Mouse (Mus musculus) cortical plate, adult 2 months (tissue): ENCODE measurements around the gene Taf15.

Experiments used
- CTCF ChIP-seq: fragments of 200-500 bp; IDR thresholded peaks from 2 replicates; pipeline ENCODE4 v1.5.1; 2011; ENCODE audit warnings: mild to moderate bottlenecking, control low read depth, low read length; ENCODE audit not compliant: insufficient read depth; ENCODE audit errors: extremely low read depth
- POLR2A ChIP-seq: fragments of 200-500 bp; IDR thresholded peaks from 2 replicates; pipeline ENCODE4 v1.6.1; 2011; ENCODE audit warnings: mild to moderate bottlenecking, low read length, control low read depth; ENCODE audit not compliant: insufficient read depth; ENCODE audit errors: extremely low read depth

DNA sequence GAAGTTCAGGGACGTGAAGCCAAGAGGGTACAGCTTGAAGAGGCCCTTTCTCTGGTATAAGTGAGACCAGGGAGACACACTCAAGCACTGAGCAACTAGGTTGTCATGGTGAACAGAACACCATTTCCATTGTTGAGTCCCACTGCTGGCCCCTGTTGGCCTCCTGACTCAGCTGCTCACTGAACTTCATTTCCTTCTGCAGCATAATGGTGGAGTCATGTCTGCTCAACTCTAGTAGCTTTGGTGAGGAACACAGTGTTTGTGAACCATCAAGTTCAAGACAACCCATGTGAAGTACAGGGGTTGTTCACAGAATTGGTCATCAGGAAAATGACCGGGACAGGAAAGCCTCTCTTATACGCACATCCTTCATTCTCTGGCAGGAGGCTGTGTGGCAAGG, 49.2 kb downstream of the Taf15 start, which contains the start of gene Heatr9:
- no peak for TF ChIP-seq CTCF
- no peak for TF ChIP-seq POLR2A
